ENCODE assay signal across 9 mouse cellular contexts in the genomic region with DNA sequence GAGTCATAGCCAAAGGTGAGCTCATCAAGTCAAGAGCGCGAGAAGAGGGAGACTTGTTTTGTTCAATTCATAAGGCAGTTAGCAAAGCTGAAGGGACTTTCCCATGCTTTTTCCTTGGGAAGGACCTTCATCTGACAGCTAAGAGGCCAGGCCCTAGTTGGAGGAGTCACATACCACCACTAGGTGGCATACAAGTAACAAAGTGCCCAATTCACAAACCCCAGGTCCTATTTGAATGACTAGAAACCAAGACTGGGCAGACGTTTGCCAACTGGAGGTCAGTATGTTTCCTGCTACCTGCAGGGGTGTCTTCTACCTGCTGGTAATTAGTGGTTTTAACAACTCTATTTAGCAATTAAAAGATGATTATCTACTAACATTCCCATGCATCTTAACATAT. TPM values are rescaled to one million over a fixed set of nuclear protein-coding genes. Genes with fewer than 3 reads are reported as not detected.
DNase-seq lines count a peak whose midpoint lies in the region; ATAC-seq and TF ChIP-seq lines count a peak whose summit lies in the region.
"Had no signal": no experiment of that assay in that cellular context is flagged by ENCODE, and none has a peak within 500 bp of the region (broad histone marks: within the 10 kb centered on the region; RNA-seq: fewer than 3 reads in every experiment).

No protein-coding gene starts in this region.

- H3K27me3 ChIP-seq in hindbrain, embryonic 10.5 days (ENCODE audit: insufficient read depth, poor library complexity, severe bottlenecking): peaks cover 35% of the 10 kb centered on the region
- H3K27me3 ChIP-seq in hindbrain, embryonic 13.5 days: peaks cover 28% of the 10 kb centered on the region
- peaks cover 14% of the 10 kb centered on the region for H3K27me3 ChIP-seq in G1E (ENCODE audit: insufficient read depth, low read length)

- peak; percentile 21 for DNase-seq in hindbrain, embryonic 10.5 days (ENCODE audit: low spot score)
- DNase-seq in G1E (ENCODE audit: low spot score): no peak
- DNase-seq in cerebellum, adult 9-11 months: peak; percentile 32
- peak; percentile 23 to 53 for DNase-seq in heart, postnatal 14 days
- DNase-seq in layer of hippocampus, adult 8-10 months (ENCODE audit: low spot score in 2 of 2): peak; percentile 11 to 32
- peak; percentile 59 for DNase-seq in mesoderm, embryonic 11.5 days (ENCODE audit: low read depth, low spot score)

- H3K4me1 ChIP-seq in hindbrain, embryonic 10.5 days (replicated peaks): peaks cover 9% of the 10 kb centered on the region; the same call in 1 of the 2 replicates
- H3K4me1 ChIP-seq in hindbrain, embryonic 13.5 days (replicated peaks): peaks cover 8% of the 10 kb centered on the region
- no peaks in the 10 kb centered on the region for H3K4me1 ChIP-seq in G1E (ENCODE audit: insufficient read depth, low read depth, low read length)

- H3K9ac ChIP-seq in hindbrain, embryonic 13.5 days: no peak overlapping the region
- H3K9ac ChIP-seq: lung, embryonic 15.5 days had no signal

- H3K4me2 ChIP-seq in hindbrain, embryonic 13.5 days: no peak overlapping the region
- H3K4me2 ChIP-seq: lung, embryonic 15.5 days had no signal

- ATAC-seq in hindbrain, embryonic 13.5 days (ENCODE audit: low FRiP score): no peak
- ATAC-seq in G1E (ENCODE audit: extremely low read depth, insufficient number of reproducible peaks, low FRiP score, poor library complexity, severe bottlenecking): no peak
- no peak for ATAC-seq in erythroblast, adult 5-6 weeks (replicated peaks; ENCODE audit: low FRiP score, poor library complexity, severe bottlenecking)

- no peaks in the 10 kb centered on the region for H3K36me3 ChIP-seq in hindbrain, embryonic 10.5 days
- H3K36me3 ChIP-seq in hindbrain, embryonic 13.5 days: no peaks in the 10 kb centered on the region
- no peaks in the 10 kb centered on the region for H3K36me3 ChIP-seq in G1E (replicated peaks)
- H3K36me3 ChIP-seq: lung, embryonic 15.5 days had no signal

- WGBS in hindbrain, embryonic 10.5 days: 43% methylated on average over 3 of the region's 3 CpGs
- WGBS in hindbrain, embryonic 13.5 days: 36% methylated on average over 3 of the region's 3 CpGs

- intact Hi-C loops in heart, postnatal 14 days (cut with DNase I): loop anchor here (5.0 to 10.0 kb wide), 2 partner anchors 330 to 387 kb away; no protein-coding TSS in a partner anchor

- no peaks in the 10 kb centered on the region for H3K9me3 ChIP-seq in hindbrain, embryonic 10.5 days
- H3K9me3 ChIP-seq in hindbrain, embryonic 13.5 days: no peaks in the 10 kb centered on the region
- no peaks in the 10 kb centered on the region for H3K9me3 ChIP-seq in G1E (replicated peaks)
- H3K9me3 ChIP-seq: lung, embryonic 15.5 days had no signal

- H3K4me3 ChIP-seq in hindbrain, embryonic 10.5 days: no peak overlapping the region
- no peak overlapping the region for H3K4me3 ChIP-seq in hindbrain, embryonic 13.5 days
- H3K4me3 ChIP-seq in G1E (ENCODE audit: low read depth, low read length): no peak overlapping the region
- H3K4me3 ChIP-seq: lung, embryonic 15.5 days had no signal

- no peak overlapping the region for H3K27ac ChIP-seq in hindbrain, embryonic 10.5 days
- no peak overlapping the region for H3K27ac ChIP-seq in hindbrain, embryonic 13.5 days
- H3K27ac ChIP-seq: lung, embryonic 15.5 days had no signal

- peak; percentile 16; the same call in 1 of the 2 replicates for TF ChIP-seq CTCF in G1E (IDR thresholded peaks at IDR 0.05; ENCODE audit: low read depth, low read length)

RNA-seq across cellular contexts. Expression of a gene that starts 9.7 kb away (rescaled TPM):
- polyA plus RNA-seq in hindbrain, embryonic 10.5 days (2016; fragmentation: Nextera tagmentation; extraction: Ambion mirVana): not detected in 2 replicates
- polyA plus RNA-seq in hindbrain, embryonic 13.5 days (2015; fragmentation: Nextera tagmentation; extraction: Ambion mirVana): 0.51 TPM in 1 of 2 replicates, not detected in the other
- total RNA-seq in G1E (2014; fragmentation: Nextera tagmentation) (not detected in 2 replicates), G1E (2017) (0.35 TPM in 1 of 2 replicates, not detected in the other)
- polyA plus RNA-seq in G1E (2012): not detected in 2 replicates
- total RNA-seq in heart, postnatal 14 days (2021): under 1 TPM; 0.41 to 0.61 TPM
- total RNA-seq in layer of hippocampus, adult 8-10 months (2022): not detected
- total RNA-seq in erythroblast, adult 5-6 weeks (2015; ENCODE audit: low replicate concordance): not detected in 2 replicates
- total RNA-seq in erythroblast, adult 5-6 weeks (2017; ENCODE audit: low replicate concordance): 0.28 TPM in 1 of 2 replicates, not detected in the other
- polyA plus RNA-seq: lung, embryonic 15.5 days had no signal

RNA-seq across cellular contexts. Expression of a gene that starts 12.1 kb away (rescaled TPM):
- not detected in 2 replicates for polyA plus RNA-seq in hindbrain, embryonic 10.5 days (2016; fragmentation: Nextera tagmentation; extraction: Ambion mirVana)
- polyA plus RNA-seq in hindbrain, embryonic 13.5 days (2015; fragmentation: Nextera tagmentation; extraction: Ambion mirVana): not detected in 2 replicates
- total RNA-seq in G1E (2014; fragmentation: Nextera tagmentation) (not detected in 2 replicates), G1E (2017) (not detected in 2 replicates)
- polyA plus RNA-seq in G1E (2012): not detected in 2 replicates
- not detected for total RNA-seq in heart, postnatal 14 days (2021)
- total RNA-seq in layer of hippocampus, adult 8-10 months (2022): not detected
- total RNA-seq in erythroblast, adult 5-6 weeks (2015; ENCODE audit: low replicate concordance): 2.1 TPM in 1 of 2 replicates, not detected in the other
- total RNA-seq in erythroblast, adult 5-6 weeks (2017; ENCODE audit: low replicate concordance): not detected in 2 replicates
- polyA plus RNA-seq: lung, embryonic 15.5 days had no signal

RNA-seq across cellular contexts. Expression of a gene that starts 36.1 kb away (rescaled TPM):
- not detected in 2 replicates for polyA plus RNA-seq in hindbrain, embryonic 10.5 days (2016; fragmentation: Nextera tagmentation; extraction: Ambion mirVana)
- not detected in 2 replicates for polyA plus RNA-seq in hindbrain, embryonic 13.5 days (2015; fragmentation: Nextera tagmentation; extraction: Ambion mirVana)
- total RNA-seq in G1E (2014; fragmentation: Nextera tagmentation): not detected in 2 replicates
- total RNA-seq in G1E (2017): 0.12 TPM in 1 of 2 replicates, not detected in the other
- not detected in 2 replicates for polyA plus RNA-seq in G1E (2012)
- not detected for total RNA-seq in heart, postnatal 14 days (2021)
- total RNA-seq in layer of hippocampus, adult 8-10 months (2022): not detected
- not detected in 2 replicates for total RNA-seq in erythroblast, adult 5-6 weeks (2015; ENCODE audit: low replicate concordance)
- not detected in 2 replicates for total RNA-seq in erythroblast, adult 5-6 weeks (2017; ENCODE audit: low replicate concordance)
- polyA plus RNA-seq: lung, embryonic 15.5 days had no signal

RNA-seq across cellular contexts. Expression of a gene that starts 48.7 kb away (rescaled TPM):
- not detected in 2 replicates for polyA plus RNA-seq in hindbrain, embryonic 10.5 days (2016; fragmentation: Nextera tagmentation; extraction: Ambion mirVana)
- polyA plus RNA-seq in hindbrain, embryonic 13.5 days (2015; fragmentation: Nextera tagmentation; extraction: Ambion mirVana): not detected in 2 replicates
- total RNA-seq in G1E (2014; fragmentation: Nextera tagmentation) (not detected in 2 replicates), G1E (2017) (under 0.01 and 0.06 TPM in 2 replicates)
- polyA plus RNA-seq in G1E (2012): not detected in 2 replicates
- total RNA-seq in heart, postnatal 14 days (2021): under 1 TPM in 1 of 2 experiments, not detected in 1; 0.19 TPM
- total RNA-seq in layer of hippocampus, adult 8-10 months (2022): not detected
- total RNA-seq in erythroblast, adult 5-6 weeks (2015; ENCODE audit: low replicate concordance): not detected in 2 replicates
- total RNA-seq in erythroblast, adult 5-6 weeks (2017; ENCODE audit: low replicate concordance): not detected in 2 replicates
- polyA plus RNA-seq: lung, embryonic 15.5 days had no signal
